Mouse (Mus musculus) cerebellum, adult 2 months (tissue): ENCODE data around the gene Akt1.

Experiments
- CTCF ChIP-seq: fragments of 200-500 bp; IDR thresholded peaks from 2 replicates; pipeline ENCODE4 v1.5.1; 2011; ENCODE audit warnings: low read depth, mild to moderate bottlenecking, control low read depth, low read length, moderate library complexity, borderline replicate concordance; ENCODE audit not compliant: insufficient read depth
- POLR2A ChIP-seq: fragments of 200-500 bp; IDR thresholded peaks from 2 replicates; pipeline ENCODE4 v1.6.1; 2011; ENCODE audit warnings: low read length, control low read depth, borderline replicate concordance; ENCODE audit not compliant: insufficient read depth

GRCm38 (mm10) chr12:112633686-112634085, 41.0 kb downstream of the Akt1 start:
- TF ChIP-seq CTCF: no peak
- TF ChIP-seq POLR2A: no peak
